Mouse (Mus musculus): ENCODE data around the gene CK137956.

Gene CK137956

GRCm38 (mm10) chr4:127913551-127913950, 57.2 kb downstream of the CK137956 start:
- DNase-seq (ENCODE audit: low spot score): no peak

GRCm38 (mm10) chr4:127907151-127907550, 63.6 kb downstream of the CK137956 start:
- DNase-seq (ENCODE audit: low spot score): no peak

- DNase-seq (ENCODE audit: low spot score): no peak
Observed at GRCm38 (mm10) chr4:127903954-127904353, 66.8 kb downstream of the CK137956 start.

GRCm38 (mm10) chr4:127900893-127901456, 69.8 kb downstream of the CK137956 start:
- DNase-seq (ENCODE audit: low spot score): no peak

- DNase-seq (ENCODE audit: low spot score): no peak
Observed at GRCm38 (mm10) chr4:127889071-127889470, 81.7 kb downstream of the CK137956 start.

- no peak for DNase-seq (ENCODE audit: low spot score)
Observed at GRCm38 (mm10) chr4:127878966-127879365, 91.8 kb downstream of the CK137956 start.
